Mouse (Mus musculus) T-helper 17 cell (primary cell): ENCODE data around the gene Clasp2.
"Not testable (repeated sequence)": the region's sequence is repeated elsewhere in the genome, so short reads cannot be mapped to it uniquely, and the experiment has no call there.

ENCODE experiments used
- in situ Hi-C, 2 experiments: fragments of 300-600 bp; cut with MboI, MseI; formaldehyde crosslinking; loops; 1 replicate in 1 of 2; 2 replicates in 1 of 2; pipeline ENCODE4 v1.15.1; 2025; ENCODE audit warnings: high pct_unique_total_duplicates in 2 of 2

Clasp2 gene

GRCm38 (mm10) chr9:113755888-113756719 is 14.8 kb downstream of the Clasp2 start:
- in situ Hi-C loops = no loop called here

GRCm38 (mm10) chr9:113758472-113758871 is 17.2 kb downstream of the Clasp2 start:
- in situ Hi-C loops = no loop called here

GRCm38 (mm10) chr9:113759684-113760083 is 18.4 kb downstream of the Clasp2 start:
- in situ Hi-C loops = no loop called here

- in situ Hi-C loops = no loop called here
Measured at GRCm38 (mm10) chr9:113762389-113762788, 21.1 kb downstream of the Clasp2 start.

GRCm38 (mm10) chr9:113763123-113763522 is 21.9 kb downstream of the Clasp2 start:
- in situ Hi-C loops = no loop called here

GRCm38 (mm10) chr9:113770640-113771039 is 29.4 kb downstream of the Clasp2 start:
- in situ Hi-C loops = no loop called here

- in situ Hi-C loops = no loop called here
Measured at GRCm38 (mm10) chr9:113780863-113781262, 39.6 kb downstream of the Clasp2 start.

- in situ Hi-C loops = no loop called here
Measured at GRCm38 (mm10) chr9:113782362-113783005, 41.2 kb downstream of the Clasp2 start.

GRCm38 (mm10) chr9:113783674-113784073 is 42.4 kb downstream of the Clasp2 start:
- in situ Hi-C loops = no loop called here

GRCm38 (mm10) chr9:113789283-113789682 is 48.0 kb downstream of the Clasp2 start:
- in situ Hi-C loops = not testable (repeated sequence)

- in situ Hi-C loops = no loop called here
Measured at GRCm38 (mm10) chr9:113792651-113793512, 51.6 kb downstream of the Clasp2 start.

GRCm38 (mm10) chr9:113793513-113793905 is 52.2 kb downstream of the Clasp2 start:
- in situ Hi-C loops = no loop called here

- in situ Hi-C loops = no loop called here
Measured at GRCm38 (mm10) chr9:113793966-113794365, 52.7 kb downstream of the Clasp2 start.

- in situ Hi-C loops = no loop called here
Measured at GRCm38 (mm10) chr9:113797206-113797605, 55.9 kb downstream of the Clasp2 start.

GRCm38 (mm10) chr9:113800671-113801070 is 59.4 kb downstream of the Clasp2 start:
- in situ Hi-C loops = no loop called here

GRCm38 (mm10) chr9:113802734-113803133 is 61.5 kb downstream of the Clasp2 start:
- in situ Hi-C loops = no loop called here

GRCm38 (mm10) chr9:113803751-113804150 is 62.5 kb downstream of the Clasp2 start:
- in situ Hi-C loops = no loop called here

GRCm38 (mm10) chr9:113805359-113805758 is 64.1 kb downstream of the Clasp2 start:
- in situ Hi-C loops = no loop called here

GRCm38 (mm10) chr9:113811327-113811726 is 70.1 kb downstream of the Clasp2 start:
- in situ Hi-C loops = no loop called here

- in situ Hi-C loops = no loop called here
Measured at GRCm38 (mm10) chr9:113811957-113812670, 70.8 kb downstream of the Clasp2 start.

GRCm38 (mm10) chr9:113812671-113813001 is 71.4 kb downstream of the Clasp2 start:
- in situ Hi-C loops = no loop called here
